Mouse (Mus musculus) testis, adult 2 months (tissue): ENCODE measurements at regions not wholly inside any gene's neighbourhood (a gene's known extent, or its start where the extent isn't known, plus 50 kb on each side); places are given as distances from the start of the nearest gene placed in this dataset.

ENCODE experiments used
- H3K27ac ChIP-seq: fragments of 200-500 bp; 2 replicates; pipeline ENCODE4 v1.5.1; 2012; ENCODE audit warnings: low read depth, low read length; ENCODE audit not compliant: control insufficient read depth, insufficient read depth
- H3K27me3 ChIP-seq: fragments of 200-500 bp; 2 replicates; pipeline ENCODE4 v1.6.1; 2012; ENCODE audit warnings: mild to moderate bottlenecking, low read length, moderate library complexity; ENCODE audit not compliant: control insufficient read depth, insufficient read depth
- H3K36me3 ChIP-seq: fragments of 200-500 bp; 2 replicates; pipeline ENCODE4 v1.6.1; 2012; ENCODE audit warnings: mild to moderate bottlenecking, low read length; ENCODE audit not compliant: control insufficient read depth, insufficient read depth
- H3K4me1 ChIP-seq: fragments of 200-500 bp; 2 replicates; pipeline ENCODE4 v1.6.1; 2012; ENCODE audit warnings: low read length; ENCODE audit not compliant: control insufficient read depth, insufficient read depth
- H3K4me3 ChIP-seq: fragments of 200-500 bp; 2 replicates; pipeline ENCODE4 v1.5.1; 2012; ENCODE audit warnings: low read depth, mild to moderate bottlenecking, low read length, moderate library complexity, mixed read lengths; ENCODE audit not compliant: control insufficient read depth
- CTCF ChIP-seq: fragments of 200-500 bp; IDR thresholded peaks from 2 replicates; pipeline ENCODE4 v1.5.1; 2012; ENCODE audit warnings: low read depth, mild to moderate bottlenecking, inconsistent platforms, low read length, moderate library complexity; ENCODE audit not compliant: control insufficient read depth, insufficient read depth, insufficient replicate concordance
- POLR2A ChIP-seq: fragments of 200-500 bp; IDR thresholded peaks from 2 replicates; pipeline ENCODE4 v1.6.1; 2012; ENCODE audit warnings: low read depth, mild to moderate bottlenecking, inconsistent platforms, low read length, moderate library complexity; ENCODE audit not compliant: control insufficient read depth

GRCm38 (mm10) chr7:66545184-66545583 lies 117.9 kb upstream of the Aldh1a3 start:
- Histone ChIP-seq H3K36me3 (no peaks in the 10 kb centered on the region), H3K27me3 (no peaks in the 10 kb centered on the region), H3K4me1 (no peaks in the 10 kb centered on the region), H3K4me3 (no peak overlapping the region), H3K27ac (no peak overlapping the region)
- TF ChIP-seq CTCF = no peak
- TF ChIP-seq POLR2A = no peak

- Histone ChIP-seq H3K4me3 (no peak overlapping the region; the same call in 1 of the 2 replicates), H3K4me1 (no peaks in the 10 kb centered on the region), H3K27me3 (no peaks in the 10 kb centered on the region), H3K27ac (no peak overlapping the region), H3K36me3 (no peaks in the 10 kb centered on the region)
- TF ChIP-seq POLR2A = no peak
- no peak for TF ChIP-seq CTCF
These were observed 117.2 kb upstream of the Aldh1a3 start for GRCm38 (mm10) chr7:66544352-66545053.

- H3K27ac ChIP-seq = no peak overlapping the region
- H3K4me3 ChIP-seq = no peak overlapping the region
- H3K27me3 ChIP-seq = no peaks in the 10 kb centered on the region
- H3K4me1 ChIP-seq = peaks cover 4% of the 10 kb centered on the region; the same call in 1 of the 2 replicates
- no peaks in the 10 kb centered on the region for H3K36me3 ChIP-seq
- TF ChIP-seq CTCF = no peak
- no peak for TF ChIP-seq POLR2A
These were observed 105.3 kb upstream of the Aldh1a3 start for GRCm38 (mm10) chr7:66532596-66532995.

GRCm38 (mm10) chr7:66532048-66532447 lies 104.7 kb upstream of the Aldh1a3 start:
- Histone ChIP-seq H3K27ac (no peak overlapping the region), H3K4me1 (peaks cover 4% of the 10 kb centered on the region; the same call in 1 of the 2 replicates), H3K36me3 (no peaks in the 10 kb centered on the region), H3K27me3 (no peaks in the 10 kb centered on the region), H3K4me3 (no peak overlapping the region)
- no peak for TF ChIP-seq CTCF
- no peak for TF ChIP-seq POLR2A

- H3K27me3 ChIP-seq = no peaks in the 10 kb centered on the region
- no peak for TF ChIP-seq POLR2A
- no peak for TF ChIP-seq CTCF
- H3K4me1 ChIP-seq = peaks cover 4% of the 10 kb centered on the region; the same call in 1 of the 2 replicates
- H3K36me3 ChIP-seq = no peaks in the 10 kb centered on the region
- no peak overlapping the region for H3K4me3 ChIP-seq
- no peak overlapping the region for H3K27ac ChIP-seq
These were observed 103.8 kb upstream of the Aldh1a3 start for GRCm38 (mm10) chr7:66531111-66531510.

- TF ChIP-seq POLR2A (no peak), CTCF (no peak)
These were observed 101.6 kb upstream of the Aldh1a3 start for GRCm38 (mm10) chr7:66528881-66529280.

GRCm38 (mm10) chr7:66523959-66524358 lies 96.6 kb upstream of the Aldh1a3 start:
- H3K36me3 ChIP-seq = no peaks in the 10 kb centered on the region
- TF ChIP-seq POLR2A (no peak), CTCF (no peak)
- H3K4me1 ChIP-seq = peaks cover 7% of the 10 kb centered on the region
- no peak overlapping the region for H3K4me3 ChIP-seq
- H3K27me3 ChIP-seq = no peaks in the 10 kb centered on the region
- H3K27ac ChIP-seq = no peak overlapping the region

More at GRCm38 (mm10) chr7:66528881-66529280, 101.6 kb upstream of the Aldh1a3 start:
- H3K27me3 ChIP-seq = no peaks in the 10 kb centered on the region
- no peak overlapping the region for H3K4me3 ChIP-seq
- H3K36me3 ChIP-seq = no peaks in the 10 kb centered on the region
- no peak overlapping the region for H3K27ac ChIP-seq
- H3K4me1 ChIP-seq = peaks cover 4% of the 10 kb centered on the region; the same call in 1 of the 2 replicates
